Mouse (Mus musculus) layer of hippocampus, adult 11-12 months (tissue): ENCODE measurements at regions not wholly inside any gene's neighbourhood (a gene's known extent, or its start where the extent isn't known, plus 50 kb on each side); places are given as distances from the start of the nearest gene placed in this dataset.

ENCODE experiments used
- DNase-seq: peaks from one replicate; pipeline ENCODE4 v3.0.0; 2022; ENCODE audit warnings: low spot score

- DNase-seq, result no peak
Measured at GRCm38 (mm10) chr3:53393945-53394344, 69.2 kb downstream of the Nhlrc3 start.

GRCm38 (mm10) chr3:53381704-53382581 is 81.2 kb downstream of the Nhlrc3 start:
- DNase-seq, result no peak

DNA sequence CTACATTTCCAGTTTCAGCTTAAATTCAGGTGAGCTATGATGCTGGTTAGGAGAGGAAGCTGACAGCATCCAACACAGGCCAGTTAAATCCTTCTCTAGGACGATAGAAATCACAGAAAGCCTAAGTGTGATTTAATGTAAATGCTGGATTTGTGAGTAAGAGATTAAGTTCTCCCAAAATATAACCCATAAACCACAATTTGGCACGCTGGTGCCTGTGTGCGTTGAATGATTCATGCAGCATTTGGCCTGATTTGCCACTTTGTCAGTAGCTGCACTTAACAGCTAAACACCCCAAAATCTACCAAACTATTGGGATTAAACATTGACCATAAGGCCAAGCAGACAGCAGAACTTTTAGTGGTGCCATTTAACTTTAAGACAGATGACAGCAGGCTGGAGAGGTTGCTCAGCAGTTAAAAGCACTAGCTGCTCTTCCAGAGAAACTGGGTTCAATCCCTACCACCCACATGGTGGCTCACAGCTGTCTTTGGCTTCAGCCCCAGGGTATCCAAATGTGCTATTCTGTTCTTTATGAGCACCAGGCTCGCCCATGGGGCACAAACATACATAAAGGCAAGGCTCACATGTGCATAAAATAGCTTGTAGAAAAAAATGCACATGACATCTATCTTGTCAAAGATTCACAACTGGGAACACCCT is 83.5 kb downstream of the Nhlrc3 start:
- peak; percentile 30 for DNase-seq

DNA sequence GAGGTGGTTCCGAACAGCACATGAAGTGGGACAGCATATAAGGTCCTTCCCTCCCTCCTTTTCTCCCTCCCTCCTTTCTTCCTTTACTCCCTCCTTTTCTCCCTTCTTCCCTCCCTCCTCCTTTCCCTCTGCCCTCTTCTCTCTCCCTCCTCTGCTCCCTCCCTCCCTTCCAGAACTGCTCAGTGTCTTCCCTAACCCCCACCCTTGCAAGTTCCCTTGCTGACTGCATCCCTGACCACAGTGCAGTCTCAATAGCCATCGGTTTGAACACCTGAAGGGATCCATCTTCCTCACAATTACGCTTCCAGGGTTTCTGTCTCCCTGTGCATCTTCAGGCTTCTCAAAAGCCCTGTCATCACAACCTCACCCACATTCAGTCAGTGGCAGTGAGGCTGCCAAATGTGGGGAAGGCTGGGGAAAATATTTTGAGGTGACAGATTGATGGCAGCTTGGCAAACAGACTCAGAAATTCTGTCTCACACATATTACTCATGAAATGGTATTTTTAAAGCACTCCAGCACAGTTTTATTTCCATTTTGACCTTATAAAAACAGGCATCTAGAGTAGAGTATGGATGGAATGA is 86.2 kb downstream of the Nhlrc3 start:
- DNase-seq, result peak; percentile 63

DNA sequence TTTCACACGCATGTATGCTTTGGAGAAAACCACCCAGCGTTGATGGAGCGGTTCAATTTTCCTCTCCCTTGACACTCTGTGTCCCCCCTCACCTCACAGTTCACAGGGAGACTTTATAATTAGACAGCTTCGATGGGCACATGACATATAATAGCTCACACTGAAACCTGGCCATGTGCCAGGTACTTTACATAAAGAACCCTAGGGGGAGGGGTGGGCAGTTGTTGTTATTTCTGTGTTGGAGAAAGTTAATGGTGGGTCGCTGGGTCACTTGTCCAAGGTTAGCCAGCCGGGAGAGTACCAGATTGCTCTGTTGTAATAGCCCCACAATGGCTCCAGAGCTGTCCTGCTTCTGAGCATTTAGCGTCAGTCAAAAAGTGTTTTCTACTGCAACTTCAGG is 90.2 kb downstream of the Nhlrc3 start:
- no peak for DNase-seq

DNA sequence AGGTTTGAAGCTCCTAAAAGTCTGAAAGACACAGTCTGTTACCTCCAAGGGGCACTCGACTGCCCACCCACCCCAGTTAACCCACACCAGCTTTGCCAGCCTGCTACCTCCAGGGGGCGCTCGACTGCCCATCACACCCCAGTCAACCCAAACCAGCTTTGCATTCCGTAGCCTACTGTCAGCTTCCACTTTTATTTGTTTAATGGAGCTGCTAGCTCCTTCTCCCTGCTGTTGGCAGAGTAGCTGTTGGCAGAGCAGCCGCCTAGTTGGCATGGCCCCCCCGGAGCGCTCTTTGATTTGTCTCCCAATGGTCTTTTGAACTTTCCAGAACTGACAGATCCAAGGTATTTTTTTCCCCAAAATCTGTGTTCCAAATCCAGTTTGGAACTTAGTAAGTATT is 91.2 kb downstream of the Nhlrc3 start:
- peak; percentile 10 for DNase-seq

DNA sequence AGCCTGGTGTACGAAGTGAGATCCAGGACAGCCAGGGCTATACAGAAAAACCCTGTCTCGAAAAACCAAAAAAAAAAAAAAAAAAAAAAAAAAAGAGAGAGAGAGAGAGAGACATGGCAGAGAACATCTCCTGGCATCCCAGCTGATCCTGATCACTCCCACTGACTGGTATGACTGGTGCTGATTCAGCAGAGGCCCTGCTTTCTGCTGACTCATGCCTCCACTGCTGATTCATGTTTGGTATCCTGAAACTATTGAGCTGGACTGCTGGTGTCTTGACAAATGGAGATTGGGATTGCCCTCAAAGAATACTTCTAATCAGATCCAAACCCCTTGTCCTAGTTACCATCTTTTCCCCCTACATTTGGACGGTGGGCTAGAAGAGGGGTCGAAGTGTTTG is 101.9 kb downstream of the Nhlrc3 start:
- no peak for DNase-seq

DNA sequence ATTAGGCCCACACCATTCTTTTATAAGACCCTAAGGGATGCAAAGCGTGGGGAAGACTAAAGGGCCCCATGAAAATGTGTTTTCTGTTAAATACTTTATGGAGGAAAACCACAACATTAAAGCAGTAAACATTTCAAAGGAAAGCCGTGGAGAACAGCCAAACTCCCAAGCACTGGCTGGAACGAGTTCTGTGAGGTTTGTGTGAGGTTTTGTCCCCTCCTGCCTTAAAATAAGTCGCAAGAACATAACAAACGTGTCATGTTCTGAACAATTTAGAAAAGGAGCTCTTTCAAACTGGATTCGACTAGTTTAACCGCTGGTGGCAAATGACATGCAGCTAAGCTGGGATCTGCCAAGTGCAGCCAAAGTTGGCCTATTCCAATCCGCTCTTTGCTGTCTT is 109.4 kb downstream of the Nhlrc3 start:
- no peak for DNase-seq

GRCm38 (mm10) chr3:53353282-53353681 is 109.8 kb downstream of the Nhlrc3 start:
- DNase-seq, result no peak

- DNase-seq, result no peak
Measured at GRCm38 (mm10) chr3:53343638-53344037, 119.5 kb downstream of the Nhlrc3 start.

DNA sequence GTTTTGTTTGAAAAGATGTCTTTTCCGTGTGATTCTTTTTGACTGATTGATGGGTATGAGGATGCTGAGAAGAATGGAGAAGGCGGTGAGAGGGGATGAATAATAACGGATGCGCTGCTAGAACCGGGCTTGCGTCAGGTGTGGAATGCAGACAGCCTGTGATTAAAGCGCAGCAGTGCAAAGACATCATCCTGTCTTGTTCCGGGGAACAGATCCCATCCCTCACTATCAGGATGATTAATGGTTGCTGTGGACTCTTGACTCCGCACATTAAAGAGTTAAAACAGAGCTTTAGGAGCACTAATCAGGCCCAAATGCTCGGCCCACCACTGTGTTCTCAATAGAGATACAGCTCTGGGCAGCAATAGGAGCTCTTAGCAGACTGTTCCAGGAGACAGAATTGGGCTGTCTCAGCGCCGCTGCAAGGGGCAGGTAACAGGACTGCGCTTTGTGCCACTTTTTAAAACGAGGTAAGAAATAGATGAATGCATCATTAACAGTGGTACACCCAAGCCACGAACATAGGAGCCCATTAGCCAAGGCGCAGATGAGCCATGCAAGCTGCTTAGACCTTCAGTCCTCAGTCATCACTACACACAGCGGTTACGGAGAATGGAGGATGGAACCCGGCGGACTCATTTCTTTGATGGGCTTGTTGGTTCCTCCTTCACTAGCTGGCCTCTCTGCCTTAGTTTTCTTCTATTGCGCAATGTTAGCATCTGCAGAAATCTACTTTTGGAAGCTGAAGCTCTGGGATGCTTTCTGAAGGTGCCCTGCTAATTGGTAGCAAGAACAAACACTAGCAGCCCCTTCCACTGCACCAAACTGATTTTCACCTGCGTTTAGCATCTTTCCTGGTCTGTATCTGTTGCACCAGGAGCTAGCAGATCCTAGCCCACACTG is 121.6 kb downstream of the Nhlrc3 start:
- DNase-seq, result no peak

- DNase-seq, result no peak
Measured at GRCm38 (mm10) chr3:53338571-53338970, 124.6 kb downstream of the Nhlrc3 start.

GRCm38 (mm10) chr3:53334051-53334450 is 129.1 kb downstream of the Nhlrc3 start:
- no peak for DNase-seq

- DNase-seq, result no peak
Measured at GRCm38 (mm10) chr3:53329528-53329927, 133.6 kb downstream of the Nhlrc3 start.

DNA sequence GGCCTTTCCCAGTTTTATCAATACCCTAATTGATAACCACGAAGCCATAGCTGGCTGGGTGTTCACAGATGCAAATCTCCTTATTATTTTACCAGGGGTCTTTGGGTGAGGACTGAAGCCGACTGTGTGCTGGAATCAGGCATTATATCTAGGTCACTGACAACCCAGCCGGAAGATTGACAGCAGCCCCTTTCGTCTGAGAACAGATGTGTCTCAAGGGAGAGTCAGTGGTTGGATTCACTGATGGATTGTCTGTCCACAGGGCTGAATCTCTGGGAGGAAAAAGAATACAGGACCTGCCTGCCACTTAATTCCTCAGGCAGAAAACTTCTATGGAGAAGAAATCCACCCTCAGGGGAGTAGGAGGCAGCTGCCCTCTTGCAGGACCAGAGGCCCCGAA is 135.7 kb downstream of the Nhlrc3 start:
- DNase-seq, result no peak

- no peak for DNase-seq
Measured at GRCm38 (mm10) chr3:53326967-53327366, 136.2 kb downstream of the Nhlrc3 start.

GRCm38 (mm10) chr3:53325080-53325479 is 138.1 kb downstream of the Nhlrc3 start:
- no peak for DNase-seq

GRCm38 (mm10) chr3:53324386-53324785 is 138.7 kb downstream of the Nhlrc3 start:
- no peak for DNase-seq

DNA sequence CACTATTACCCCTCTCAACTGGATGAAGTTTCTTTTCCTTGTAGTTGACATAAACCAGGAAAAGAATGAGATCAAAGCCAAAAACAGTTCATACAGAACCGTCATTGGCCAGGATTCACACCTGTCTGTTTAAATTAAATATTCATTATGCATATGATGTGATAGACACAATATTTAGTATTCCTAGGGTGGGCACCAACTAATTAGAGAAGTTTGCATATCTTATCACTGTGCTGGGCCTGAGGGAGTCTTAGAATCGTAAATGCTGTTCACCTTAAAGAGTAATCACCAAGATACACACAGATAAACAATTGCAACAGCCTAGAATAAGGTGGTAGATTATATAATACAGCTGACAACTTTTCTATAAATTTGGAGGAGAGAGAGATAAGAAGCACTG is 147.7 kb downstream of the Nhlrc3 start:
- DNase-seq, result no peak
